Comparison of ENCODE assay signal across 12 mouse cellular contexts in genomic region chr4:25337638-25338037, GRCm38 (mm10).
"Had no signal": no experiment of that assay in that cellular context is flagged by ENCODE, and none has a peak within 500 bp of the region (broad histone marks: within the 10 kb centered on the region; RNA-seq: fewer than 3 reads in every experiment).

No protein-coding gene starts in this region.

- H3K4me1 ChIP-seq: limb, embryonic 10.5 days; liver, embryonic 13.5 days; lung, embryonic 15.5 days; neural tube, embryonic 12.5 days had no signal

- DNase-seq: kidney, adult 18-20 months; kidney, postnatal 25 days; liver, embryonic 13.5 days; liver, postnatal 0 days; lung, postnatal 14 days had no signal

- H3K27me3 ChIP-seq: liver, embryonic 13.5 days; lung, embryonic 15.5 days; megakaryocyte, embryonic 14.5 days; neural tube, embryonic 12.5 days had no signal

- H3K9me3 ChIP-seq: limb, embryonic 10.5 days; liver, embryonic 13.5 days; lung, embryonic 15.5 days; megakaryocyte, embryonic 14.5 days; neural tube, embryonic 12.5 days had no signal

- ATAC-seq: liver, postnatal 0 days had no signal

- H3K27ac ChIP-seq: limb, embryonic 10.5 days; liver, embryonic 13.5 days; lung, embryonic 15.5 days; macrophage; neural tube, embryonic 12.5 days; stomach, postnatal 0 days had no signal

- H3K4me3 ChIP-seq: limb, embryonic 10.5 days; liver, embryonic 13.5 days; lung, embryonic 15.5 days; megakaryocyte, embryonic 14.5 days; neural tube, embryonic 12.5 days had no signal

- H3K36me3 ChIP-seq: limb, embryonic 10.5 days; liver, embryonic 13.5 days; lung, embryonic 15.5 days; neural tube, embryonic 12.5 days had no signal

- H3K4me2 ChIP-seq: liver, embryonic 13.5 days; lung, embryonic 15.5 days; midbrain, embryonic 11.5 days; neural tube, embryonic 12.5 days had no signal

- H3K9ac ChIP-seq: liver, embryonic 13.5 days; liver, postnatal 0 days; lung, embryonic 15.5 days; neural tube, embryonic 12.5 days had no signal
